Comparison of ENCODE assay signal across 8 mouse cellular contexts in the genomic region with DNA sequence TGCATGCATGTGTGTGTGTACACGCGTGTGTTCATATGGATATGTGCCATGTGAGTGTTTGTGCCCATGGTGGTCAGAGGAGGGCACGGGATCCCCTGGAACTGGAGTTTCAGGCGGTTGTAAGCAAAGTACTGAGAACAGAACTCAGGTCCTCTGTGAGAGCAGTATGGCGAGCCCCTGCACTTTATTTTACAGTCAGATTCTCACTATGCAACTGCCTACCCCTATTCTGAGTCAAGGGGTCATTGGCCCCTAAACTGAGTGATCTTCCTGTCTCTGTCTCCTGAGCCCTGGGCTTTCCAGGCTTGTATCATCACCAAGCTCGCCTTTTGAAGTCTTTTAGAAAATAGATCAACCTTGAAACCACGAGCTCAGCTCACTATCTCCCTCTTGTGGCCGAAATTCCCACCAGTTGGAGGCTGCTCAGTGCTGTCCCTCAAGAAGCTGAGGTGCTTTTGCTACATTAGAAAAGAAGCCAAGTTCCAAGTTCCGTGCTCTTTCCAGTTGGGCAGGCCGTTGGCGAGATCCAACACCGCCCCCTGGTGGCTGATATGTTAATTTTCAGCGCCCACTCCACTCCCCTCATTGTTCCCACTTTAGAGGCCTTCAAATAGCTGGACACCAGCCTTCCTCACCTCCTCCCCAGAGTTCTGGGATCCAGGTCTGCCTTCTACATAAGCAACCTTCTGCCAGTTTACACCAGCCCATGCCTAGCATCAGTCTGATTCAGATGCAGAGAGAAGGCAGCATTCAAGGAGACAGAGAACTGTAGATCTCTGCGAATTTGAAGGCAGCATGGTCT. TPM values are rescaled to one million over a fixed set of nuclear protein-coding genes. Genes with fewer than 3 reads are reported as not detected.
DNase-seq lines count a peak whose midpoint lies in the region; ATAC-seq and TF ChIP-seq lines count a peak whose summit lies in the region.

No protein-coding gene starts in this region.

- DNase-seq in MEL (ENCODE audit: low read depth, low spot score): peak; percentile 99
- peak; percentile 78 for DNase-seq in c-Kit-positive CD71-positive TER-119-positive erythroid progenitor cells, embryonic 14.5 days (ENCODE audit: low spot score)
- DNase-seq in forebrain, postnatal 0 days: peak; percentile 80
- DNase-seq in layer of hippocampus, adult 9-10 months (ENCODE audit: low spot score): peak; percentile 26
- DNase-seq in ovary, postnatal 14 days (ENCODE audit: low spot score): peak; percentile 82
- peak; percentile 79 for DNase-seq in thymus, postnatal 14 days

- no peaks in the 10 kb centered on the region; the same call in 1 of the 2 replicates for H3K79me2 ChIP-seq in MEL (ENCODE audit: control insufficient read depth, insufficient read depth, low read length, poor library complexity)

- peak overlapping the region; percentile 14 to 19; a peak in 3 of 4 replicates for H3K4me3 ChIP-seq in MEL (ENCODE audit: control insufficient read depth in 1 of 2, insufficient read depth in 1 of 2, low read depth in 2 of 2, low read length in 2 of 2)
- H3K4me3 ChIP-seq in forebrain, postnatal 0 days (ENCODE audit: low read depth, low read length): no peak overlapping the region
- H3K4me3 ChIP-seq in lung, embryonic 15.5 days: no peak overlapping the region

- H3K27ac ChIP-seq in MEL (ENCODE audit: control insufficient read depth, low read depth, low read length): peak overlapping the region; percentile 25; the same call in 1 of the 2 replicates
- no peak overlapping the region for H3K27ac ChIP-seq in forebrain, postnatal 0 days (ENCODE audit: low read depth, low read length)
- peak overlapping the region; percentile 12; the same call in 1 of the 2 replicates for H3K27ac ChIP-seq in lung, embryonic 15.5 days

- H3K27me3 ChIP-seq in MEL (ENCODE audit: control insufficient read depth in 1 of 2, insufficient read depth in 2 of 2, low read length in 2 of 2): peaks cover 0 to 11% of the 10 kb centered on the region in 2 experiments; a peak in 2 of 4 replicates
- no peaks in the 10 kb centered on the region for H3K27me3 ChIP-seq in forebrain, postnatal 0 days (ENCODE audit: insufficient read depth, low read length)
- H3K27me3 ChIP-seq in lung, embryonic 15.5 days: no peaks in the 10 kb centered on the region

- TF ChIP-seq CTCF in MEL (IDR thresholded peaks at IDR 0.05 in 2 of 3, conservative IDR thresholded peaks at IDR 0.05 in 1 of 3; ENCODE audit: control insufficient read depth in 1 of 3, insufficient read depth in 1 of 3, low read depth in 2 of 3, low read length in 3 of 3, poor library complexity in 1 of 3, severe bottlenecking in 1 of 3): peak; percentile 78 to 98 (median 88)
- peak; percentile 79 for TF ChIP-seq CTCF in forebrain, postnatal 0 days (IDR thresholded peaks at IDR 0.05; ENCODE audit: low read depth)

- WGBS in forebrain, postnatal 0 days: 46% methylated on average over 14 of the region's 14 CpGs
- 46% methylated on average over 14 of the region's 14 CpGs for WGBS in lung, embryonic 15.5 days

- peak; percentile 78 for ATAC-seq in forebrain, postnatal 0 days
- peak; percentile 75 to 86 for ATAC-seq in hematopoietic stem cell, adult 5-6 weeks (replicated peaks in 1 of 2; ENCODE audit: insufficient read depth in 1 of 2, low FRiP score in 2 of 2, low TSS enrichment in 1 of 2, low read depth in 1 of 2, poor library complexity in 2 of 2, severe bottlenecking in 2 of 2)
- peak; percentile 74 for ATAC-seq in lung, embryonic 15.5 days (ENCODE audit: borderline replicate concordance, extremely low read depth, low FRiP score, low TSS enrichment)

- peaks cover 2 to 23% of the 10 kb centered on the region in 2 experiments for H3K4me1 ChIP-seq in MEL (ENCODE audit: control insufficient read depth in 1 of 2, insufficient read depth in 2 of 2, low read length in 2 of 2)
- no peaks in the 10 kb centered on the region for H3K4me1 ChIP-seq in forebrain, postnatal 0 days (ENCODE audit: insufficient read depth)
- H3K4me1 ChIP-seq in lung, embryonic 15.5 days: no peaks in the 10 kb centered on the region

- TF ChIP-seq RAD21 in MEL (IDR thresholded peaks at IDR 0.05; ENCODE audit: low read depth, low read length): peak; percentile 92

- TF ChIP-seq POLR2A in MEL (IDR thresholded peaks at IDR 0.05; ENCODE audit: control insufficient read depth in 1 of 2, insufficient read depth in 1 of 2, low read depth in 1 of 2, low read length in 2 of 2, poor library complexity in 1 of 2): no peak

- H3K9me3 ChIP-seq in MEL (replicated peaks; ENCODE audit: insufficient read depth, low read length): no peaks in the 10 kb centered on the region
- H3K9me3 ChIP-seq in forebrain, postnatal 0 days (ENCODE audit: low read length): no peaks in the 10 kb centered on the region
- H3K9me3 ChIP-seq in lung, embryonic 15.5 days: no peaks in the 10 kb centered on the region

- H3K9ac ChIP-seq in MEL (ENCODE audit: control insufficient read depth, low read depth, low read length, poor library complexity, severe bottlenecking): peak overlapping the region; percentile 64
- no peak overlapping the region for H3K9ac ChIP-seq in forebrain, postnatal 0 days
- no peak overlapping the region for H3K9ac ChIP-seq in lung, embryonic 15.5 days

- peak in 1 of 2 experiments; percentile 52; a peak in 1 of 4 replicates for TF ChIP-seq EP300 in MEL (IDR thresholded peaks at IDR 0.05; ENCODE audit: low read depth in 1 of 2, low read length in 2 of 2)

- no peak overlapping the region for H3K4me2 ChIP-seq in forebrain, postnatal 0 days (ENCODE audit: low read depth)
- no peak overlapping the region for H3K4me2 ChIP-seq in lung, embryonic 15.5 days

- H3K36me3 ChIP-seq in MEL (ENCODE audit: control insufficient read depth in 1 of 2, insufficient read depth in 2 of 2, low read length in 2 of 2): peaks cover 0 to 26% of the 10 kb centered on the region in 2 experiments; a peak in 2 of 4 replicates
- no peaks in the 10 kb centered on the region for H3K36me3 ChIP-seq in forebrain, postnatal 0 days (ENCODE audit: insufficient read depth)
- no peaks in the 10 kb centered on the region for H3K36me3 ChIP-seq in lung, embryonic 15.5 days

TF ChIP-seq in MEL, 35 proteins besides CTCF, POLR2A, EP300 and RAD21 (continues in another document):
- peak; percentile 93 for TF ChIP-seq MYC (IDR thresholded peaks at IDR 0.05; ENCODE audit: low read depth, low read length)
- no peak for TF ChIP-seq POLR2AphosphoS5 (IDR thresholded peaks at IDR 0.05; ENCODE audit: borderline replicate concordance, low read depth, low read length)
- TF ChIP-seq GABPA (IDR thresholded peaks at IDR 0.05; ENCODE audit: low read depth, low read length): no peak
- no peak for TF ChIP-seq NELFE (IDR thresholded peaks at IDR 0.05; ENCODE audit: low read depth, low read length)
- no peak for TF ChIP-seq MEF2A (IDR thresholded peaks at IDR 0.05; ENCODE audit: extremely low read depth, insufficient replicate concordance, low read depth, low read length, poor library complexity, severe bottlenecking)
- TF ChIP-seq MYB (IDR thresholded peaks at IDR 0.05; ENCODE audit: low read depth, low read length): no peak
- no peak for TF ChIP-seq ZMIZ1 (IDR thresholded peaks at IDR 0.05; ENCODE audit: low read depth, low read length)
- peak; percentile 84 for TF ChIP-seq MXI1 (IDR thresholded peaks at IDR 0.05; ENCODE audit: low read depth, low read length)
- peak; percentile 67 for TF ChIP-seq ELF1 (IDR thresholded peaks at IDR 0.05; ENCODE audit: low read depth, low read length)
- TF ChIP-seq SIN3A (IDR thresholded peaks at IDR 0.05; ENCODE audit: low read length): peak; percentile 88
- TF ChIP-seq MAZ (IDR thresholded peaks at IDR 0.05; ENCODE audit: low read depth, low read length): no peak; the same call in 1 of the 2 replicates
- 0 out of 2 replicates have a peak, but pooled peaks have one; percentile 46 for TF ChIP-seq ETS1 (IDR thresholded peaks at IDR 0.05; ENCODE audit: low read depth, low read length)
- peak; percentile 86 for TF ChIP-seq MAX (IDR thresholded peaks at IDR 0.05; ENCODE audit: low read length)

RNA-seq across cellular contexts. Expression of a gene that starts 16.4 kb away (rescaled TPM):
- not detected in 2 replicates for total RNA-seq in MEL (2012; rRNA removed)
- not detected for polyA plus RNA-seq in MEL (2012; ENCODE audit: insufficient read depth in 1 of 2, insufficient read length in 2 of 2, low read depth in 1 of 2, low replicate concordance in 2 of 2, missing spikeins in 1 of 2)
- total RNA-seq in forebrain, postnatal 0 days (2014; rRNA removed): 0.23 and 0.29 TPM in 2 replicates
- polyA plus RNA-seq in forebrain, postnatal 0 days (2015; fragmentation: Nextera tagmentation; extraction: Ambion mirVana): 0.10 and 0.18 TPM in 2 replicates
- not detected in 2 replicates for total RNA-seq in hematopoietic stem cell, adult 5-6 weeks (2017)
- polyA plus RNA-seq in lung, embryonic 15.5 days (2015; fragmentation: Nextera tagmentation; extraction: Ambion mirVana): 0.15 TPM in 1 of 2 replicates, not detected in the other

RNA-seq across cellular contexts. Expression of a gene that starts 29.9 kb away (rescaled TPM):
- total RNA-seq in MEL (2012; rRNA removed): 41.2 and 44.6 TPM in 2 replicates
- polyA plus RNA-seq in MEL (2012; ENCODE audit: insufficient read depth in 1 of 2, insufficient read length in 2 of 2, low read depth in 1 of 2, low replicate concordance in 2 of 2, missing spikeins in 1 of 2): 100 to 1,000 TPM in 1 of 2 experiments, 10 to 100 TPM in 1; 32.6 to 447 TPM
- 7.1 and 9.2 TPM in 2 replicates for total RNA-seq in forebrain, postnatal 0 days (2014; rRNA removed)
- polyA plus RNA-seq in forebrain, postnatal 0 days (2015; fragmentation: Nextera tagmentation; extraction: Ambion mirVana): 8.6 and 11.8 TPM in 2 replicates
- total RNA-seq in hematopoietic stem cell, adult 5-6 weeks (2017): 86.1 and 112 TPM in 2 replicates
- 33.4 and 33.5 TPM in 2 replicates for polyA plus RNA-seq in lung, embryonic 15.5 days (2015; fragmentation: Nextera tagmentation; extraction: Ambion mirVana)

RNA-seq across cellular contexts. Expression of a gene that starts 32.8 kb away (rescaled TPM):
- 0.46 and 0.73 TPM in 2 replicates for total RNA-seq in MEL (2012; rRNA removed)
- 1 to 10 TPM in 1 of 2 experiments, not detected in 1; 1.9 TPM for polyA plus RNA-seq in MEL (2012; ENCODE audit: insufficient read depth in 1 of 2, insufficient read length in 2 of 2, low read depth in 1 of 2, low replicate concordance in 2 of 2, missing spikeins in 1 of 2)
- total RNA-seq in forebrain, postnatal 0 days (2014; rRNA removed): 3.1 and 3.7 TPM in 2 replicates
- polyA plus RNA-seq in forebrain, postnatal 0 days (2015; fragmentation: Nextera tagmentation; extraction: Ambion mirVana): 3.2 and 4.0 TPM in 2 replicates
- 128 and 150 TPM in 2 replicates for total RNA-seq in hematopoietic stem cell, adult 5-6 weeks (2017)
- 24.8 and 28.7 TPM in 2 replicates for polyA plus RNA-seq in lung, embryonic 15.5 days (2015; fragmentation: Nextera tagmentation; extraction: Ambion mirVana)

RNA-seq across cellular contexts. Expression of a gene that starts 36.0 kb away (rescaled TPM):
- total RNA-seq in MEL (2012; rRNA removed): not detected in 2 replicates
- polyA plus RNA-seq in MEL (2012; ENCODE audit: insufficient read depth in 1 of 2, insufficient read length in 2 of 2, low read depth in 1 of 2, low replicate concordance in 2 of 2, missing spikeins in 1 of 2): not detected
- total RNA-seq in forebrain, postnatal 0 days (2014; rRNA removed): 1.5 TPM in 1 of 2 replicates, not detected in the other
- polyA plus RNA-seq in forebrain, postnatal 0 days (2015; fragmentation: Nextera tagmentation; extraction: Ambion mirVana): not detected in 2 replicates
- 0.50 and 1.0 TPM in 2 replicates for total RNA-seq in hematopoietic stem cell, adult 5-6 weeks (2017)
- 0.22 and 0.36 TPM in 2 replicates for polyA plus RNA-seq in lung, embryonic 15.5 days (2015; fragmentation: Nextera tagmentation; extraction: Ambion mirVana)

Comparison
In these comparisons a context has a peak if more than half of its experiments do, and no peak if none do; other contexts are left out.
1. DNase-seq: peak in every context shown above with its lines; median percentile 99 in MEL; 82 in ovary, postnatal 14 days; 80 in forebrain, postnatal 0 days; 79 in thymus, postnatal 14 days; 78 in c-Kit-positive CD71-positive TER-119-positive erythroid progenitor cells, embryonic 14.5 days; 26 in layer of hippocampus, adult 9-10 months.
2. H3K4me3 ChIP-seq: peak in MEL (2 of 2); none in forebrain, postnatal 0 days (single experiment) and lung, embryonic 15.5 days (single experiment).
3. RNA of a gene that starts 32.8 kb away (total RNA-seq): 128 to 150 TPM in hematopoietic stem cell, adult 5-6 weeks; 3.1 to 3.7 TPM in forebrain, postnatal 0 days and 0.46 to 0.73 TPM in MEL; every median in the first group is over 10 times any median in the second.
4. Peak in every context shown above with its lines, with median percentiles within 50 percentile points of each other: ATAC-seq.